Mouse (Mus musculus) megakaryocyte, embryonic 14.5 days (primary cell): Measurements from ENCODE around the gene Ubxn1. TPM values are rescaled to one million over a fixed set of nuclear protein-coding genes. Genes with fewer than 3 reads are reported as not detected.
"Not testable (repeated sequence)": the region's sequence is repeated elsewhere in the genome, so short reads cannot be mapped to it uniquely, and the experiment has no call there.

ENCODE experiments used
- H3K27me3 ChIP-seq: replicated peaks from 2 replicates; pipeline ENCODE3; 2012; ENCODE audit warnings: inconsistent platforms
- H3K36me3 ChIP-seq: replicated peaks from 2 replicates; pipeline ENCODE3; 2012; ENCODE audit warnings: low read length, inconsistent platforms, mixed read lengths
- H3K4me1 ChIP-seq: 2 replicates; pipeline ENCODE4 v1.6.1; 2012; ENCODE audit warnings: inconsistent platforms
- H3K4me3 ChIP-seq: replicated peaks from 2 replicates; pipeline ENCODE3; 2012; ENCODE audit warnings: moderate library complexity, mild to moderate bottlenecking, inconsistent platforms
- H3K9me3 ChIP-seq: 2 replicates; pipeline ENCODE4 v1.6.1; 2012; ENCODE audit warnings: inconsistent platforms
- FLI1 ChIP-seq: IDR thresholded peaks from 2 replicates; pipeline ENCODE4 v1.6.1; 2012; ENCODE audit warnings: low read length, inconsistent platforms, mixed read lengths
- GATA1 ChIP-seq: IDR thresholded peaks from 3 replicates; pipeline ENCODE4 v1.6.1; 2012; ENCODE audit warnings: mixed read lengths, low read length, inconsistent platforms, borderline replicate concordance
- polyA plus RNA-seq: library from polyadenylated mRNA; stranded (reverse); fragments of >175 nt; gene quantifications from 2 replicates; pipeline ENCODE4 v1.2.3, GENCODE M21; 2012; ENCODE audit warnings: low replicate concordance; ENCODE audit not compliant: insufficient read depth

Gene Ubxn1
- polyA plus RNA-seq, 1 experiment: 325 TPM

DNA sequence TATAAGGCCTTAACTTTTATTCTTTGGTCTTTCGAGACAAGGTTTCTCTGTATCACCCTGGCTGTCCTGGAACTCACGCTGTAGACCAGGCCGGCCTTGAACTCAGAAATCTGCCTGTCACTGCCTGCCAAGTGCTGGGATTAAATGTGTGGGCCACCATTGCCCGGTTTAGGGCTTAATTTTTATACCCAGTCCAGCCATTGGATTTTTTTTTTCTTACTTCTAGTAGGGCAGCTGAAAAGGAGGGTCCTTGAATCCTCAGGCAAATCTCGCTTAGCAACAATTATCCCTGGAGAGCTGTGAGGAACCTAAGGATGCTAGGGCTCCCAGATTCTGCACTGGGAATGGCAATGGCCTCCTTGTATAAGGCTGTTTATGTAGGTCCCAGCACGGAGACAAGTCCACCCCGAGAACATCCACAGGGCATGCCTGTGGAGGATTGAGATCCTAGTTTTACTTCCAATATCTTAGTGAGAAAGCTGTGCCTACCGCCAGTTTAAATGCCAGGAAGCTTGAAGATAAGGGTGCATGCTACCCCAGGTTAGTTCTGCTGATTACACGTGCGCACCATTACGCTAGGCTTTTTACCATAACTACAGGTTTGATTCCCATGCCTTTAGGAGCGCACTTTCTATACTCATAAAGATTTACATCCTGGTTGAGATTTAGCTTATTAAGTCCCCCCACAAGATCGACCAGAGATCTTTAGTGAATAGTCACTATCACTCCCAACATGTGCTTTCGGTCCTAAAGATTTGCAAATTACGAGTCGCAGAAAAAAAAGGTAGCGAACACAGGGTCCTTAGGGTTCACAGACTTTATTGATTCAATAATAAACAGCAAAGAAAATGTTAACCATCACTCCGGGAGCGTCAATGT lies 16.5 kb downstream of the Ubxn1 start:
- no peaks in the 10 kb centered on the region for H3K9me3 ChIP-seq
- H3K4me1 ChIP-seq: peaks cover 43% of the 10 kb centered on the region
- TF ChIP-seq GATA1: no peak
- no peak for TF ChIP-seq FLI1
- peak overlapping the region; percentile 94 for H3K4me3 ChIP-seq
- peaks cover 16% of the 10 kb centered on the region for H3K36me3 ChIP-seq
- H3K27me3 ChIP-seq: no peaks in the 10 kb centered on the region

DNA sequence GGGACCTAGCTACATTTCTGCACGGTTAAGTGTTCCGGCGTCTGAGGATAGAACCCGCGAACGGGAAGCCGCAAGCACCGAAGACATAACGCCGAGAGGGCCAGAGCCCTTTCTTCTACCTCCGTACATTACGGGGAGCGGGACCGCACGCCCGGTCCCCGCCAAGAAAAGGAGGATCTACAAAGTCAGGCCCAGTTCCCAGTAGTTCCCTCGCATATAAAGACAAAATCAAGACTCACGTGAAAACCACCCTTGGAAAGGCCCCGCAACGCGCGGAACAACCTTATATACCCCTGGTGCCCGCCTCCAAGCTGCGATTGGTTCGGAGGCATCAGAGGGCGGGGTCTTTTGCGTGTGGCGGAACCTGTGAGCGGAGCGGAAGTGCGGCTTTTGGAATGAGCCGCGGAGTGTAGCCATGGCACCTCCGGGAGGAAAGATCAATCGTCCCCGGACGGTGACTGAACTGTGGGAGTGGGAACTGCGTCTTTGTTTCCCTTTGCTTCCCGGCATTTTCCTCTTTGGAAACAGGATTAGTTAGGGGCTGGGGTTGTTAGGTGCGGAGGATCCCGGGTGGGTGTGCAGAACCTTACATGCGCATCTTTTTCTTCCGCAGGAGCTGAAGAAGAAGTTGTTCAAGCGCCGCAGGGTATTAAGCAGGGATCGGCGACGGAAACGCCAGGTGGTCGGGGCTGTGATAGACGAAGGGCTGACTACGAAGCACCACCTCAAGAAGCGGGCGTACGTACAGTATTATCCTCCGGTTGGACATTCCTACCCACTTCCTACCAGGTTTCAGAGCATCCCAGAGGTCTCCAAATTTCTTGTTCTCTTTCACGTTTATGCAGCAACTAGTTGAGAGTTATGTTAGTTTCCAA lies 17.5 kb downstream of the Ubxn1 start, which contains the start of the genes 1810009A15Rik and Gm49416:
1810009A15Rik (plus strand) TSS at position 343 of the 875 bp plus-strand sequence.
Gm49416 (plus strand) TSS at position 416 of the 875 bp plus-strand sequence.
- Histone ChIP-seq H3K4me3 (peak within 1 kb of the TSS; percentile 94), H3K36me3 (peaks cover 16% of the 10 kb centered on the region), H3K9me3 (no peaks in the 10 kb centered on the region), H3K4me1 (peaks cover 44% of the 10 kb centered on the region), H3K27me3 (no peaks in the 10 kb centered on the region)
- TF ChIP-seq GATA1 (no peak), FLI1 (no peak)

DNA sequence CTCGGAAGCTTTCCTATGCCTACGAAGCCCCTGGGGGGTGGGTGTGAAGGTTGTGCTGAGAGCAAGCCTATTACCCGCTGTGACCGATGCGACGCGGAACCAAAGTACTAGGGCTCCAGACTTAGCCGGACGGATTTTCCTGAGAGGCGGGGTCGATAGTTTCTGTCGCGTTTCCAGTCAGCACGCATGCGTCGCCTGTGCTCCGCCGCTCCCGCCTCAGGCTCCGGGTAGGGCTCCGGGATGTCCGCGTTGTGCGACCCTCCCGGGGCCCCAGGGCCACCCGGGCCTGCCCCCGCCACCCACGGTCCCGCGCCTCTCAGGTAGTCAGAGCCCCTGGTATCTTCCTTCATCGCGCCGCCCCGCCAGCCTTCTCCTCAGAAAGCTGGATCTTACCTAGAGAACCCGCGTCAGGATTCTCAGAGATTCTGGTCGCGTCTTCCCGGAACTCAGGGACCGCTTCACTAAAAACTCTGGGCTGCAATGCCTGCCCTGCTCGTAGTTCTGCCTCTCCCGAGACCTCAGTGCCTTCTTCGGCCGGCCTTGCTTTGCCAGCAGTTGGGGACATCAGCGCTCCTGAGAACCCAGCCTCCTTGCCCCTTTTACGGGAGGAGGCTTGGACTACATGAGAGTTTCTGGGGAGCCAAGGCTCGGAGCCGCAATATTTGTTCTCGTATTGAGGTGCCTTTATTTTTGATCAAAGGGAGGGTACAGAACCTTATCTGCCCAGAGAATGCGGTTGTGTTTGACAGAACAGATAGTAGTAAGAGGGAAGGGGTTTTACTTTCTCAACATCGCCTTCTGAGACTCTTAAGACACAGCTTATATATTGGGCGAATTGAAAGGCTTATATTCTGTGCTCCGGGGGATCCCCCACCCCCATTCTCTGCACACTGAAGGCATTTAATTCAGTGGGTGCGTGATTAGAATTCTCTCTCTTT lies 21.8 kb downstream of the Ubxn1 start, which contains the start of gene Ints5:
Ints5 (plus strand) TSS at position 177 of the 938 bp plus-strand sequence.
- Histone ChIP-seq H3K4me1 (peaks cover 65% of the 10 kb centered on the region), H3K4me3 (peak within 1 kb of the TSS; percentile 96), H3K9me3 (no peaks in the 10 kb centered on the region), H3K36me3 (peaks cover 43% of the 10 kb centered on the region), H3K27me3 (no peaks in the 10 kb centered on the region)
- no peak for TF ChIP-seq FLI1
- no peak for TF ChIP-seq GATA1

DNA sequence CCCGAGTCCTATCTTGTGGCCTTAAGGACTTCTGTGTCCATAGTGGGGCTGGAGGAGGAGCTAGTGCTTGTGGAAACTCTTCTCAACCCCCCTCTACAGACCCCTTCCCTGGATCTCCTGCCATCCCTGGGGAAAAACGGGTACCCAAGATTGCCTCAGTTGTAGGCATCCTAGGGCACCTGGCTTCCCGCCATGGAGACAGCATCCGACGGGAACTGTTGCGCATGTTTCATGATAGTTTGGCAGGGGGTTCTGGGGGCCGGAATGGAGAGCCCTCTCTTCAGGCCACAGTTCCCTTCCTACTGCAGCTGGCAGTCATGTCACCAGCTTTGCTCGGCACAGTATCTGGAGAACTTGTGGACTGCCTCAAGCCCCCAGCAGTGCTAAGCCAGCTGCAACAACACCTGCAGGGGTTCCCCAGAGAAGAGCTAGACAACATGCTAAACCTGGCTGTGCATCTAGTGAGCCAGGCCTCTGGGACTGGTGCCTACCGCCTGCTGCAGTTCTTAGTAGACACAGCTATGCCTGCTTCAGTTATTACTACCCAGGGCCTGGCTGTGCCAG lies 24.2 kb downstream of the Ubxn1 start:
- H3K27me3 ChIP-seq: no peaks in the 10 kb centered on the region
- H3K36me3 ChIP-seq: peaks cover 42% of the 10 kb centered on the region
- no peaks in the 10 kb centered on the region for H3K9me3 ChIP-seq
- no peak for TF ChIP-seq GATA1
- TF ChIP-seq FLI1: no peak
- H3K4me1 ChIP-seq: peaks cover 74% of the 10 kb centered on the region
- H3K4me3 ChIP-seq: no peak overlapping the region

DNA sequence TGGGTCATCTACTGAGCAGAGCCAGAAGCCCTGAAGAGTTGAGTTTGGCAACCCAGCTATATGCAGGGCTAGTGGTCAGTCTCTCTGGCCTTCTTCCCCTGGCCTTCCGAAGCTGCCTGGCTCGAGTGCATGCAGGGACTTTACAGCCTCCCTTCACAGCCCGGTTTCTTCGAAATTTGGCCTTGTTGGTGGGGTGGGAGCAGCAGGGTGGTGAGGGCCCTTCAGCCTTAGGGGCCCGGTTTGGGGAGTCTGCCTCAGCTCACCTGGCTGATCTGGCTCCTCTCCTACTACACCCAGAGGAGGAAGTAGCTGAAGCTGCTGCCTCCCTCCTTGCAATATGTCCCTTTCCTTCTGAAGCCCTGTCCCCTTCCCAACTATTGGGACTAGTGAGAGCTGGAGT lies 24.9 kb downstream of the Ubxn1 start:
- H3K4me3 ChIP-seq, H3K27me3 ChIP-seq, H3K9me3 ChIP-seq: not testable (repeated sequence)
- H3K4me1 ChIP-seq: peaks cover 79% of the 10 kb centered on the region
- peaks cover 42% of the 10 kb centered on the region for H3K36me3 ChIP-seq

DNA sequence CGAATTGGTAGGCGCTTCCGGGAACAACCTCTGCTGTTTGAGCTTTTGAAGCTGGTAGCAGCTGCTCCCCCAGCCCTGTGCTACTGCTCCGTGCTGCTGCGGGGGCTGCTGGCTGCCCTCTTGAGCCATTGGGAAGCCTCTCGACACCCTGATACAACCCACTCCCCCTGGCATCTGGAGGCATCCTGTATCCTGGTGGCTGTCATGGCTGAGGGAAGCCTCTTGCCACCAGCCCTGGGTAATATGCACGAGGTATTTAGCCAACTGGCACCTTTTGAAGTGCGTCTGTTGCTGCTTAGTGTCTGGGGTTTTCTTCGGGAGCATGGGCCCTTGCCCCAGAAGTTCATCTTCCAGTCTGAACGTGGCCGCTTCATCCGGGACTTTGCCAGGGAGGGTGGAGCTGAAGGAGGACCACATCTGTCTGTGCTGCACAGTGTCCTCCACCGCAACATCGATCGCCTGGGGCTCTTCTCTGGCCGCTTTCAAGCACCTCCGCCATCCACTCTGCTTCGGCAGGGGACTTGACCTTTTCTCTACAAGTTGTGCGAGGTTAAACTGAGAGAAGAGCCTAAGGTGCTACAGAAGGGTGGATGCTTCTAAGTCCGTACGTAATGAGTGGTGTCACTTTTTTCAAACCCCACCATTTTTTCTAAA lies 26.0 kb downstream of the Ubxn1 start:
- peaks cover 47% of the 10 kb centered on the region for H3K36me3 ChIP-seq
- H3K27me3 ChIP-seq, H3K9me3 ChIP-seq: not testable (repeated sequence)
- peak overlapping the region; percentile 100 for H3K4me3 ChIP-seq
- peaks cover 81% of the 10 kb centered on the region for H3K4me1 ChIP-seq

DNA sequence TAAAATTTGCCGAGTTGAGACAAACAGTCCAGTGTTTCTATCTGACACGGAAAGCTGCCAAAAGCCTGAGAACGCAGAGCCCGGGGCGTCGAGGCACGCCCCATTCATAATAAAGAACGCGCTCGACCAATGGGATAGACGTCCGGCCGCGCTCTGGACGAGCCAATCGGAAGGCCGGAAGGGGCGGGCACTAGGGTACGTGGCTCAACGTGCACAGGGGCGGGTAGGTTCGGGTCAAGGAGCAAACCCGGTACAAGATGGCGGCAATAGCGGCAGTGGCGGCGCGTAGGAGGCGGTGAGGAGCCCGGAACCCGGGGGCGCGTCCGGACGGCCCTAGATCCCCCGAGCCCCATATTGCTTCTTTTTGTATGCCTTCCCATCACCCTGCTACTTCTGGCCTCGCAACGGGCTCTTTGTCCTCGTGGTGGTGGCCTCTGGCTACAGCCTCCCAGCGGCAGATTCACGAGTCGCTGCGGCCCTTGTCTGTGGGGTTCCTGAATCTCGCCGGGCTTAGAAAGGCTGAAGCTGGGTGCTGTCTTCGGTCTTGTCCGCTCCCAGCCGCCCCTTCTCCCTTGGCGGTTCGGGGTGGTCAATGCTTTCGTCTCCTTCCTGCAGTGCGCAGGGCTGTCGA lies 26.7 kb downstream of the Ubxn1 start, which contains the start of gene Ganab:
Ganab (plus strand) TSS at position 207 of the 631 bp plus-strand sequence.
- H3K27me3 ChIP-seq: no peaks in the 10 kb centered on the region
- H3K4me1 ChIP-seq: peaks cover 77% of the 10 kb centered on the region
- peak within 1 kb of the TSS; percentile 100 for H3K4me3 ChIP-seq
- peaks cover 54% of the 10 kb centered on the region for H3K36me3 ChIP-seq
- H3K9me3 ChIP-seq: no peaks in the 10 kb centered on the region
- TF ChIP-seq FLI1 (no peak), GATA1 (no peak)

DNA sequence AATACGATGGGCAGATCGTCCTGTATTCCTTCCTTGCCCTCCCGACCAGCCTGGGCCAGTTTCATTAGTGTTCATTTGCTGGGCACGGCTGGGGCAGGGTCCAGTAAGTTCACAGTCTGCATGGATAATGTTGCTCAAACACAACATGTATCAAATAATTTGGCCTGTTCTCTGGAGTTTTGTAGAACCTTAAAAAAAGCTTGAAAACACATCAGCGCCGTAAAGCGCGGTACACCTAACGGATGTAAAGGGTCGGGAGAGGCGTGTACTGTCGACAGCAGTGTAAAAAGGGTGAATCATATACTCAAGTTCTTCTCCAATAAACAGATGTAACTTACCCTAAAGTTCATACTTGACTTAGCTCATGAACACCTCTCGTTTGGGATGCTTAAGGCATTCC lies 27.3 kb downstream of the Ubxn1 start:
- Histone ChIP-seq H3K27me3 (no peaks in the 10 kb centered on the region), H3K4me1 (peaks cover 75% of the 10 kb centered on the region), H3K9me3 (no peaks in the 10 kb centered on the region), H3K4me3 (peak overlapping the region; percentile 100), H3K36me3 (peaks cover 60% of the 10 kb centered on the region)
- TF ChIP-seq FLI1: no peak
- no peak for TF ChIP-seq GATA1
